Mouse (Mus musculus) lung, adult 2 months (tissue): ENCODE results near the gene Fstl3. TPM values are rescaled to one million over a fixed set of nuclear protein-coding genes. Genes with fewer than 3 reads are reported as not detected.

Experiments used
- DNase-seq: peaks from one replicate; pipeline ENCODE4 v3.0.0; 2022
- H3K4me1 ChIP-seq: fragments of 200-500 bp; 2 replicates; pipeline ENCODE4 v1.6.1; 2011; ENCODE audit warnings: low read length; ENCODE audit not compliant: control insufficient read depth, insufficient read depth
- H3K4me3 ChIP-seq: fragments of 200-500 bp; replicated peaks from 2 replicates; pipeline ENCODE3; 2011; ENCODE audit warnings: low read depth, mild to moderate bottlenecking, control low read depth, low read length; ENCODE audit errors: extremely low read depth
- CTCF ChIP-seq: fragments of 200-500 bp; IDR thresholded peaks from 2 replicates; pipeline ENCODE4 v1.5.1; 2011; ENCODE audit warnings: mild to moderate bottlenecking, low read length, control low read depth; ENCODE audit not compliant: insufficient read depth
- POLR2A ChIP-seq: fragments of 200-500 bp; IDR thresholded peaks from 2 replicates; pipeline ENCODE4 v1.6.1; 2011; ENCODE audit warnings: low read depth, mild to moderate bottlenecking, control low read depth, low read length, borderline replicate concordance; ENCODE audit errors: extremely low read depth
- WGBS: fragments of 180-500 bp; shearing (Covaris S2); methylation state at CpG from one replicate; pipeline ENCODE4 v1.1.7; 2018; 5-methylcytosine and 5-hydroxymethylcytosine counted together
- polyA plus RNA-seq: library from polyadenylated mRNA; depleted of rRNA; stranded (reverse); fragments of >200 nt; gene quantifications from 2 replicates; pipeline ENCODE4 v1.2.3, GENCODE M21; 2012; rRNA removed

Fstl3 gene
- polyA plus RNA-seq, 1 experiment = 65.8 TPM

DNA sequence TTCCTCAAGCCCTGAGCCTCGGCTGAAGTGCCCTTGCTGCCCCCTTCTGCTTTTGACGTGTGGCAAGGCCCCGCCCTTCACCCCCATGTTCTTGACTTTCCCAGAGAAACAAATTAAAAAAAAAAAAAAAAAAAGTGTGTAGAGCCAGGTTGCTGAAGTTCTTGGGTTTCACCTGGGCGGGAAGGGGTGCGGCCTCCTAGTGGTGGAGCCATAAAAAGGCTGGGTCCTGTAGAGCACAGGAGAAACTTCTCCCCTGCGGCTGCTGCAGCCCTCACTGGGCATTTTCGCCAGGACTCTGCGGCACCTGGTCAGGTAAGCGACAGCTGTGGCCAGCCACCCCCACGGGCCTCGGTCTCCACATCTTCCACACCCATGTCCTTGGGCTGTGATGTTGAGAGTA is 43.7 kb downstream of the Fstl3 start, which contains the start of gene Misp:
Gene Misp (plus strand): TSS at position 208 of the 400 bp plus-strand sequence.
- Histone ChIP-seq H3K4me3 (no peak within 1 kb of the TSS), H3K4me1 (peaks cover 8% of the 10 kb centered on the region)
- no peak for DNase-seq
- 68% methylated on average over 11 of the region's 11 CpGs for WGBS
- TF ChIP-seq POLR2A = no peak
- no peak for TF ChIP-seq CTCF

DNA sequence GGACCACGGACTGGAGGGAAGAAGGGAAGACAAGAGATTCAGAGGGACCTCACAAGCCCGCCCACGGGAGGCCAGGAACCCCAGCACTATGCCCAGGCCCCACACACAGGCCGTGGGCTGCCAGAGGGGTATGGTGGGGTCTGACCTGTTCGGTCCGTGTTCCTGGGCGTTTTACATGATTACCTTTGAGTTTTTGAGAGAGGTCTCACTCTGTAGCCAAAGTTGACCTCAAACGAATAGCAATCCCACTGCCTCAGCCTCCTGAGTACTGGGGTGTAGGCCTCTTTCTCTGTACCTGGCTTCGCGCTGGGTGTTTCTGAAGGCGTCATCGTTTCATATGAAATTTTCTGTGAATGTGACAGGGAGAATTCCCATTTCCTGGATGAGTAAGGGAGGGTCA is 44.7 kb downstream of the Fstl3 start:
- 89% methylated on average over 12 of the region's 12 CpGs for WGBS
- Histone ChIP-seq H3K4me3 (no peak overlapping the region), H3K4me1 (peaks cover 8% of the 10 kb centered on the region)
- no peak for DNase-seq
- TF ChIP-seq CTCF (no peak), POLR2A (no peak)

DNA sequence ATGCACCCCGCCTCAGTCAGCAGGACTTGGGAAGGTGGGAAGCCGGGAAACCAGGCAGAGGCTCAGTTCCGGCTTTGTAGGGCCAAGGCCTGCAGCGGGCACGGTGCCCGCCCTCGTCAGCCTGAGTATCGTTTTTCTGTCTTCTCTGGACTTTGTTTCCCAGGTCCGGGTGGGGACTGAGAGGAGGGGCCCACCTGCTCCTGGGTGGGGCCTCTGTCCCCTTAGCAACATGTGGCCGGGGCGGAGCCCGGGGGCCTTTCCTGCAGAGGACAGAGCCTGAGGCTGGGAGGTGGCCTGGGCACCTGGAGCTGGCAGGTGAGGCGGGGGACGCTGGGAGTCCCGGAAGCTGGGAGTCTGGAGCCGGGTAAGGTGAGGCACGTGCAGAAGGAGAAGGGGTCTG is 45.3 kb downstream of the Fstl3 start:
- TF ChIP-seq POLR2A = no peak
- TF ChIP-seq CTCF = no peak
- DNase-seq = peak; percentile 46
- no peak overlapping the region for H3K4me3 ChIP-seq
- WGBS = 37% methylated on average over 17 of the region's 17 CpGs
- H3K4me1 ChIP-seq = peaks cover 8% of the 10 kb centered on the region

GRCm38 (mm10) chr10:79823011-79823410 is 45.9 kb downstream of the Fstl3 start:
- no peak overlapping the region for H3K4me3 ChIP-seq
- DNase-seq = no peak
- TF ChIP-seq POLR2A = no peak
- H3K4me1 ChIP-seq = peaks cover 8% of the 10 kb centered on the region
- 62% methylated on average over 6 of the region's 6 CpGs for WGBS

DNA sequence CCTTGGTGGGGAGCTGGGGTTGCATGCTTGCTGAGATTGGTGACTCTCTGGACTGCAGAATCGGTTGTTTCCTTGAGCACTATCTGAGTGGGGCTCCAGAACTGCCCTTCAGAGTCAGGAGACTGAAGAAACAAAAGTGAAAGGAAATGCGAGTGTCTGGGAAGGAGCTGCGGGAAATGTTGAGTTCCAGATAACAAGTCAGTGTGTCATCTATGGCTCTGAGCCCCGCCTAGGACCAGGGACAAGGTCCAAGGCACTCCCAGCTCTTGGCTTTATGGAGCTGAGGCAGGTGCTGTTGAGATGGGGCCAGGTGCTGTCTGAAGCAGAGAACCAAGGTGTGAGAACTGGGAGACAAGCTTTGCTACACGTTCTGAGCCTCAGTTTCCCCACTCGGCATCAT is 47.3 kb downstream of the Fstl3 start:
- DNase-seq = no peak
- H3K4me3 ChIP-seq = peak overlapping the region; percentile 4

GRCm38 (mm10) chr10:79831583-79831982 is 54.5 kb downstream of the Fstl3 start:
- 87% methylated on average over 3 of the region's 3 CpGs for WGBS

More for the DNA sequence above, 47.3 kb downstream of the Fstl3 start:
- WGBS = 17% methylated on average over 6 of the region's 6 CpGs
- peaks cover 8% of the 10 kb centered on the region for H3K4me1 ChIP-seq
- TF ChIP-seq POLR2A = no peak
- TF ChIP-seq CTCF = no peak

More at GRCm38 (mm10) chr10:79831583-79831982, 54.5 kb downstream of the Fstl3 start:
- no peak for DNase-seq
- TF ChIP-seq CTCF = no peak
- Histone ChIP-seq H3K4me1 (no peaks in the 10 kb centered on the region), H3K4me3 (no peak overlapping the region)

Other genes with a start within 250 kb of the Fstl3 start
- 27.9 and 30.4 TPM in 2 replicates for gene Plpp2, start 243.5 kb upstream of the Fstl3 start, polyA plus RNA-seq
- 62.5 and 71.8 TPM in 2 replicates for gene Mier2, start 222.1 kb upstream of the Fstl3 start, polyA plus RNA-seq
- gene Theg, start 189.9 kb upstream of the Fstl3 start, polyA plus RNA-seq = not detected in 2 replicates
- gene C2cd4c, start 163.2 kb upstream of the Fstl3 start, polyA plus RNA-seq = not detected in 2 replicates
- 2.4 and 2.7 TPM in 2 replicates for gene Shc2, start 139.4 kb upstream of the Fstl3 start, polyA plus RNA-seq
- gene Odf3l2, start 131.5 kb upstream of the Fstl3 start, polyA plus RNA-seq = not detected in 2 replicates
- 0.13 TPM in 1 of 2 replicates, not detected in the other for gene Madcam1, start 112.7 kb upstream of the Fstl3 start, polyA plus RNA-seq
- gene Tpgs1, start 107.9 kb upstream of the Fstl3 start, polyA plus RNA-seq = 70.4 and 84.7 TPM in 2 replicates
- 112 and 121 TPM in 2 replicates for gene Cdc34, start 95.1 kb upstream of the Fstl3 start, polyA plus RNA-seq
- 1.5 and 1.6 TPM in 2 replicates for gene Gzmm, start 88.3 kb upstream of the Fstl3 start, polyA plus RNA-seq
- gene Bsg, start 72.8 kb upstream of the Fstl3 start, polyA plus RNA-seq = 684 and 692 TPM in 2 replicates
- 3.0 and 3.9 TPM in 2 replicates for gene Hcn2, start 60.6 kb upstream of the Fstl3 start, polyA plus RNA-seq
- gene Polrmt, start 30.7 kb upstream of the Fstl3 start, polyA plus RNA-seq = 42.0 and 46.2 TPM in 2 replicates
- gene Fgf22, start 22.2 kb upstream of the Fstl3 start, polyA plus RNA-seq = 0.10 and 1.0 TPM in 2 replicates
- gene Rnf126, start 10.3 kb upstream of the Fstl3 start, polyA plus RNA-seq = 103 and 134 TPM in 2 replicates
- gene Prss57, start 13.7 kb downstream of the Fstl3 start, polyA plus RNA-seq = 0.20 TPM in 1 of 2 replicates, not detected in the other
- gene Palm, start 16.3 kb downstream of the Fstl3 start, polyA plus RNA-seq = 34.2 and 38.5 TPM in 2 replicates
- 4.0 and 4.8 TPM in 2 replicates for gene Misp, start 43.7 kb downstream of the Fstl3 start, polyA plus RNA-seq
- gene Ptbp1, start 77.2 kb downstream of the Fstl3 start, polyA plus RNA-seq = 224 and 265 TPM in 2 replicates
- 3.6 and 5.0 TPM in 2 replicates for gene Prtn3, start 97.2 kb downstream of the Fstl3 start, polyA plus RNA-seq
- 8.4 and 8.9 TPM in 2 replicates for gene Plppr3, start 97.4 kb downstream of the Fstl3 start, polyA plus RNA-seq
- gene Elane, start 109.0 kb downstream of the Fstl3 start, polyA plus RNA-seq = 0.11 and 0.85 TPM in 2 replicates
- gene Cfd, start 113.6 kb downstream of the Fstl3 start, polyA plus RNA-seq = 297 and 1,797 TPM in 2 replicates
- 76.2 and 79.1 TPM in 2 replicates for gene Med16, start 131.7 kb downstream of the Fstl3 start, polyA plus RNA-seq
- gene Gm26602, start 133.6 kb downstream of the Fstl3 start, polyA plus RNA-seq = not detected in 2 replicates
- 20.9 and 24.4 TPM in 2 replicates for gene Kiss1r, start 139.7 kb downstream of the Fstl3 start, polyA plus RNA-seq
- 129 and 162 TPM in 2 replicates for gene R3hdm4, start 143.9 kb downstream of the Fstl3 start, polyA plus RNA-seq
- gene Arid3a, start 149.8 kb downstream of the Fstl3 start, polyA plus RNA-seq = 7.8 and 8.6 TPM in 2 replicates
- gene Wdr18, start 182.9 kb downstream of the Fstl3 start, polyA plus RNA-seq = 33.5 and 35.5 TPM in 2 replicates
- 0.33 TPM in 1 of 2 replicates, not detected in the other for gene Grin3b, start 193.4 kb downstream of the Fstl3 start, polyA plus RNA-seq
- gene Tmem259, start 207.1 kb downstream of the Fstl3 start, polyA plus RNA-seq = 294 and 318 TPM in 2 replicates
- 387 and 395 TPM in 2 replicates for gene Cnn2, start 211.3 kb downstream of the Fstl3 start, polyA plus RNA-seq
- 31.4 and 38.2 TPM in 2 replicates for gene Abca7, start 219.2 kb downstream of the Fstl3 start, polyA plus RNA-seq
- gene Arhgap45, start 239.4 kb downstream of the Fstl3 start, polyA plus RNA-seq = 102 and 103 TPM in 2 replicates